Mouse (Mus musculus): ENCODE measurements around the gene Dnajc4. TPM values are rescaled to one million over a fixed set of nuclear protein-coding genes. Genes with fewer than 3 reads are reported as not detected.
A peak's percentile ranks its signal among the peaks of the same experiment; 100 is the strongest.

The Dnajc4 gene
- polyA plus RNA-seq, 1 experiment from 2014 or later, result 32.1 TPM

GRCm38 (mm10) chr19:6972247-6972917 is 20.0 kb downstream of the Dnajc4 start:
- TF ChIP-seq CTCF (IDR thresholded peaks at IDR 0.05; ENCODE audit: low read depth), result no peak
- H3K9ac ChIP-seq (ENCODE audit: low read depth, low read length), result no peak overlapping the region
- DNase-seq (ENCODE audit: low spot score) (no peak), ATAC-seq (replicated peaks; ENCODE audit: low FRiP score, low read depth) (no peak)
- H3K4me1 ChIP-seq (replicated peaks; ENCODE audit: insufficient read depth, low read length), result peaks cover 36% of the 10 kb centered on the region
- no peak overlapping the region for H3K4me2 ChIP-seq (ENCODE audit: low read length)
- H3K27me3 ChIP-seq (ENCODE audit: insufficient read depth, low read length), result no peaks in the 10 kb centered on the region
- 72% methylated on average over 13 of the region's 13 CpGs for WGBS
- H3K36me3 ChIP-seq (ENCODE audit: insufficient read depth, low read length), result 0 out of 2 replicates have a peak, but pooled peaks cover 2% of the 10 kb centered on the region
- no peak overlapping the region for H3K4me3 ChIP-seq (replicated peaks; ENCODE audit: low read depth, low read length)
- no peaks in the 10 kb centered on the region for H3K9me3 ChIP-seq (replicated peaks; ENCODE audit: low read length)
- no peak overlapping the region for H3K27ac ChIP-seq

- Histone ChIP-seq H3K4me3 (replicated peaks; ENCODE audit: low read depth, low read length) (no peak overlapping the region), H3K4me2 (ENCODE audit: low read length) (no peak overlapping the region), H3K36me3 (ENCODE audit: insufficient read depth, low read length) (no peaks in the 10 kb centered on the region), H3K9ac (ENCODE audit: low read depth, low read length) (no peak overlapping the region; the same call in 1 of the 2 replicates), H3K4me1 (replicated peaks; ENCODE audit: insufficient read depth, low read length) (peaks cover 35% of the 10 kb centered on the region), H3K27me3 (ENCODE audit: insufficient read depth, low read length) (no peaks in the 10 kb centered on the region), H3K9me3 (replicated peaks; ENCODE audit: low read length) (no peaks in the 10 kb centered on the region), H3K27ac (no peak overlapping the region)
- WGBS, result 23% methylated on average over 6 of the region's 6 CpGs
- TF ChIP-seq CTCF (IDR thresholded peaks at IDR 0.05; ENCODE audit: low read depth), result no peak
- DNase-seq (ENCODE audit: low spot score) (no peak), ATAC-seq (replicated peaks; ENCODE audit: low FRiP score, low read depth) (no peak)
Observed at GRCm38 (mm10) chr19:6971644-6972043, 20.7 kb downstream of the Dnajc4 start.

- Histone ChIP-seq H3K9ac (ENCODE audit: low read depth, low read length) (no peak overlapping the region), H3K4me1 (replicated peaks; ENCODE audit: insufficient read depth, low read length) (peaks cover 26% of the 10 kb centered on the region), H3K27me3 (ENCODE audit: insufficient read depth, low read length) (no peaks in the 10 kb centered on the region), H3K36me3 (ENCODE audit: insufficient read depth, low read length) (0 out of 2 replicates have a peak, but pooled peaks cover 9% of the 10 kb centered on the region), H3K4me2 (ENCODE audit: low read length) (peak overlapping the region; percentile 67), H3K9me3 (replicated peaks; ENCODE audit: low read length) (no peaks in the 10 kb centered on the region), H3K27ac (0 out of 2 replicates have a peak overlapping the region, but pooled peaks have one; percentile 20), H3K4me3 (replicated peaks; ENCODE audit: low read depth, low read length) (no peak overlapping the region)
- DNase-seq (ENCODE audit: low spot score), result no peak
- WGBS, result 25% methylated on average over 11 of the region's 11 CpGs
- TF ChIP-seq CTCF (IDR thresholded peaks at IDR 0.05; ENCODE audit: low read depth), result no peak
- no peak for ATAC-seq (replicated peaks; ENCODE audit: low FRiP score, low read depth)
Observed at GRCm38 (mm10) chr19:6970460-6971085, 21.8 kb downstream of the Dnajc4 start.

GRCm38 (mm10) chr19:6969665-6970381 is 22.5 kb downstream of the Dnajc4 start:
- Histone ChIP-seq H3K4me2 (ENCODE audit: low read length) (peak overlapping the region; percentile 67), H3K36me3 (ENCODE audit: insufficient read depth, low read length) (peaks cover 16% of the 10 kb centered on the region), H3K4me3 (replicated peaks; ENCODE audit: low read depth, low read length) (peak overlapping the region; percentile 58), H3K9me3 (replicated peaks; ENCODE audit: low read length) (no peaks in the 10 kb centered on the region), H3K27me3 (ENCODE audit: insufficient read depth, low read length) (no peaks in the 10 kb centered on the region), H3K27ac (peak overlapping the region; percentile 65; the same call in 1 of the 2 replicates), H3K4me1 (replicated peaks; ENCODE audit: insufficient read depth, low read length) (peaks cover 26% of the 10 kb centered on the region), H3K9ac (ENCODE audit: low read depth, low read length) (peak overlapping the region; percentile 79)
- ATAC-seq (replicated peaks; ENCODE audit: low FRiP score, low read depth) (peak; percentile 51), DNase-seq (ENCODE audit: low spot score) (peak; percentile 64)
- TF ChIP-seq CTCF (IDR thresholded peaks at IDR 0.05; ENCODE audit: low read depth), result peak; percentile 72
- WGBS, result 1% methylated on average over 52 of the region's 55 CpGs

GRCm38 (mm10) chr19:6969291-6969664 is 23.1 kb downstream of the Dnajc4 start:
- no peaks in the 10 kb centered on the region for H3K9me3 ChIP-seq (replicated peaks; ENCODE audit: low read length)
- H3K4me1 ChIP-seq (replicated peaks; ENCODE audit: insufficient read depth, low read length), result peaks cover 26% of the 10 kb centered on the region
- no peaks in the 10 kb centered on the region for H3K27me3 ChIP-seq (ENCODE audit: insufficient read depth, low read length)
- H3K27ac ChIP-seq, result peak overlapping the region; percentile 65; the same call in 1 of the 2 replicates
- WGBS, result 0% methylated on average over 13 of the region's 20 CpGs
- ATAC-seq (replicated peaks; ENCODE audit: low FRiP score, low read depth), result no peak
- H3K4me3 ChIP-seq (replicated peaks; ENCODE audit: low read depth, low read length), result peak overlapping the region; percentile 58
- peak overlapping the region; percentile 67 for H3K4me2 ChIP-seq (ENCODE audit: low read length)
- peak; percentile 58 for DNase-seq (ENCODE audit: low spot score)
- TF ChIP-seq CTCF (IDR thresholded peaks at IDR 0.05; ENCODE audit: low read depth), result no peak
- peak overlapping the region; percentile 79 for H3K9ac ChIP-seq (ENCODE audit: low read depth, low read length)
- peaks cover 22% of the 10 kb centered on the region for H3K36me3 ChIP-seq (ENCODE audit: insufficient read depth, low read length)
